Mouse (Mus musculus) thymus, adult 2 months (tissue): Measurements from ENCODE around the gene Ptprg.

Source experiments
- CTCF ChIP-seq: fragments of 200-500 bp; IDR thresholded peaks from 2 replicates; pipeline ENCODE4 v1.5.1; 2012; ENCODE audit warnings: mild to moderate bottlenecking, control low read depth, low read length, moderate library complexity, borderline replicate concordance; ENCODE audit not compliant: control insufficient read depth, poor library complexity, insufficient read depth; ENCODE audit errors: extremely low read depth
- POLR2A ChIP-seq: fragments of 200-500 bp; IDR thresholded peaks from 2 replicates; pipeline ENCODE4 v1.6.1; 2012; ENCODE audit warnings: mild to moderate bottlenecking, low read length, control low read depth, moderate library complexity; ENCODE audit not compliant: control insufficient read depth, poor library complexity, insufficient read depth; ENCODE audit errors: extremely low read depth

GRCm38 (mm10) chr14:11868636-11869035 is 315.3 kb downstream of the Ptprg start:
- TF ChIP-seq POLR2A (no peak), CTCF (no peak)
